Mouse (Mus musculus) bone marrow macrophage, adult 2 months (primary cell): ENCODE results near the gene Emilin2.

Experiments used
- CTCF ChIP-seq: IDR thresholded peaks from 2 replicates; pipeline ENCODE4 v1.5.1; 2012; ENCODE audit warnings: low read depth, mild to moderate bottlenecking, low read length, moderate library complexity
- POLR2A ChIP-seq: IDR thresholded peaks from 2 replicates; pipeline ENCODE4 v1.6.1; 2012; ENCODE audit warnings: mild to moderate bottlenecking, low read depth, low read length, borderline replicate concordance

DNA sequence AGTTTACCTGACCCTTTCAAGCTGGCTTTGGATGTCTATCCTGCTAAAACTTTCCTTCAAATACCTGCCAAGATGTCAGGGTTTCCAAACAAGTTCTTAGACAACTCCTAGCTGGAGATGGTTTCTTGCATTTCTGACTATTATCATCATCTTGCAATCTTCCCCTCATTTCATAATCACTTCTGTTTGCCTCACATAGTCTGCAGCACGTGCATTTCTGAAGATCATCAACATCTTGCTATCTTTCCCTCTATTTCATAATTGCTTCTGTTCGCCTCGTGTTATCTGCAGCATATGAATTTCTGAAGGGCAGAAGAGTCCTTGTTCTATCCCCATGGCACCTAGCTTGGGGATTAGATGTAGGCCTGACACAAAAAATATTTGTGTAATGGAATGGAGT, 17.2 kb downstream of the Emilin2 start:
- no peak for TF ChIP-seq CTCF
- no peak for TF ChIP-seq POLR2A
